Mouse (Mus musculus) neural tube, embryonic 14.5 days (tissue): ENCODE results near the gene Scgb1a1. TPM values are rescaled to one million over a fixed set of nuclear protein-coding genes. Genes with fewer than 3 reads are reported as not detected.
"Not testable (repeated sequence)": the region's sequence is repeated elsewhere in the genome, so short reads cannot be mapped to it uniquely, and the experiment has no call there.

Source experiments
- ATAC-seq: fragments of 200-750 bp; cut with Nextera tagmentation; 2 replicates; pipeline ENCODE4 v1.8.0; 2017; ENCODE audit warnings: low read depth, mild to moderate bottlenecking, moderate TSS enrichment, moderate library complexity
- H3K27ac ChIP-seq: fragments of 300-500 bp; sonication (generic); 2 replicates; pipeline ENCODE4 v1.5.1; 2014; ENCODE audit warnings: low read depth, mild to moderate bottlenecking, control low read depth, low read length, moderate library complexity, mixed read lengths
- H3K27me3 ChIP-seq: fragments of 300-500 bp; sonication (generic); 2 replicates; pipeline ENCODE4 v1.6.1; 2014; ENCODE audit warnings: low read length; ENCODE audit not compliant: control insufficient read depth, insufficient read depth
- H3K36me3 ChIP-seq: fragments of 300-500 bp; sonication (generic); 2 replicates; pipeline ENCODE4 v1.6.1; 2014; ENCODE audit warnings: low read length, mixed read lengths; ENCODE audit not compliant: control insufficient read depth, insufficient read depth
- H3K4me1 ChIP-seq: fragments of 300-500 bp; sonication (generic); 2 replicates; pipeline ENCODE4 v1.6.1; 2014; ENCODE audit warnings: low read length; ENCODE audit not compliant: control insufficient read depth, insufficient read depth
- H3K4me2 ChIP-seq: fragments of 300-500 bp; sonication (generic); 2 replicates; pipeline ENCODE4 v1.6.1; 2014; ENCODE audit warnings: mild to moderate bottlenecking, low read depth, low read length, control low read depth
- H3K4me3 ChIP-seq: fragments of 300-500 bp; sonication (generic); 2 replicates; pipeline ENCODE4 v1.5.1; 2014; ENCODE audit warnings: low read depth, low read length, control low read depth, mixed read lengths
- H3K9ac ChIP-seq: fragments of 300-500 bp; sonication (generic); replicated peaks from 2 replicates; pipeline ENCODE4 v1.6.1; 2014; ENCODE audit warnings: low read depth, mild to moderate bottlenecking, control low read depth, low read length, mixed read lengths
- H3K9me3 ChIP-seq: fragments of 300-500 bp; sonication (generic); 2 replicates; pipeline ENCODE4 v1.6.1; 2016; ENCODE audit warnings: low read length; ENCODE audit not compliant: control insufficient read depth
- WGBS: fragments of 180-500 bp; shearing (Covaris S2); extraction: QIAGEN DNeasy Blood & Tissue Kit; methylation state at CpG from one replicate; pipeline ENCODE4 v1.1.7; 2014; 5-methylcytosine and 5-hydroxymethylcytosine counted together
- polyA plus RNA-seq: library from polyadenylated mRNA; unstranded; fragments of >200 nt; fragmentation: Nextera tagmentation; extraction: Ambion mirVana; gene quantifications from 2 replicates; pipeline ENCODE4 v1.2.1, GENCODE M21; 2014

Scgb1a1 gene
- polyA plus RNA-seq, 1 experiment from 2014 or later = not detected

DNA sequence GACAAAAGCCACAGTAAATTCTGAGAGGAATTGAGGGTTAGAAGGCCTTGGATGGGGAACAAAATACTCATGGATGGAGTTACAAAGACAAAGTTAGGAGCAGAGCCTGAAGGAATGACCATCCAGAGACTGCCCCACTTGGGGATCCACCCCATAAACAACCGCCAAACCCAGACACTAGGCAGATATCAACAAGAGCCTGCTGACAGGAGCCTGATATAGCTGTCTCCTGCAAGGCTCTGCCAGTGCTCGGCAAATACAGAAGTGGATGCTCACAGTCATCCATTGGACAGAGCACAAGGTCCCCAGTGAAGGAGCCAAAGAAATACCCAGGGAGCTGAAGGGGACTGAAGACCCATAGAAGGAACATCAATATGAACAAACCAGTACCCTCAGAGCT lies 3.9 kb downstream of the Scgb1a1 start:
- 85% methylated on average over 2 of the region's 2 CpGs for WGBS
- not testable (repeated sequence) for H3K4me3 ChIP-seq, H3K36me3 ChIP-seq, H3K9me3 ChIP-seq, H3K4me2 ChIP-seq, H3K4me1 ChIP-seq, H3K9ac ChIP-seq, H3K27ac ChIP-seq, ATAC-seq, H3K27me3 ChIP-seq

DNA sequence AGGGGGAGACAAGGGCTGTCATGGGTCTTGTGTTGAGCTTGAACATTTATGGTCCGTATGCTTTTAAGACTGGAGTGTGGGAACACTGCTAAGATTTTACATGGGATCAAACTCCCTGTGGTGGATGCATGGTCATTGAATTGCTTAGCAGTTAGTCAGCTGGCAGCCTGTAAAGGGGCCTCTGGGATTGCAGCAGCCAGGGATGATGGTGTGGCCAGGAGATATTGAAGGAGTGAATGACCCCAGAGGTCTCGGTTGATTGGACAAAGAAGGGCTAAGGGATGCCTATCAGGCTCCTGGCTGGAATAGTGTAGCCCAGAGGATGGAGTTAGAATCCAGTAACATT lies 4.8 kb downstream of the Scgb1a1 start:
- Histone ChIP-seq H3K27me3 (no peaks in the 10 kb centered on the region), H3K27ac (no peak overlapping the region), H3K36me3 (no peaks in the 10 kb centered on the region), H3K9me3 (no peaks in the 10 kb centered on the region), H3K4me1 (no peaks in the 10 kb centered on the region), H3K9ac (no peak overlapping the region; the same call in 1 of the 2 replicates), H3K4me2 (no peak overlapping the region), H3K4me3 (no peak overlapping the region)
- WGBS = 63% methylated on average over 2 of the region's 2 CpGs
- peak; percentile 41; the same call in 1 of the 2 replicates for ATAC-seq

DNA sequence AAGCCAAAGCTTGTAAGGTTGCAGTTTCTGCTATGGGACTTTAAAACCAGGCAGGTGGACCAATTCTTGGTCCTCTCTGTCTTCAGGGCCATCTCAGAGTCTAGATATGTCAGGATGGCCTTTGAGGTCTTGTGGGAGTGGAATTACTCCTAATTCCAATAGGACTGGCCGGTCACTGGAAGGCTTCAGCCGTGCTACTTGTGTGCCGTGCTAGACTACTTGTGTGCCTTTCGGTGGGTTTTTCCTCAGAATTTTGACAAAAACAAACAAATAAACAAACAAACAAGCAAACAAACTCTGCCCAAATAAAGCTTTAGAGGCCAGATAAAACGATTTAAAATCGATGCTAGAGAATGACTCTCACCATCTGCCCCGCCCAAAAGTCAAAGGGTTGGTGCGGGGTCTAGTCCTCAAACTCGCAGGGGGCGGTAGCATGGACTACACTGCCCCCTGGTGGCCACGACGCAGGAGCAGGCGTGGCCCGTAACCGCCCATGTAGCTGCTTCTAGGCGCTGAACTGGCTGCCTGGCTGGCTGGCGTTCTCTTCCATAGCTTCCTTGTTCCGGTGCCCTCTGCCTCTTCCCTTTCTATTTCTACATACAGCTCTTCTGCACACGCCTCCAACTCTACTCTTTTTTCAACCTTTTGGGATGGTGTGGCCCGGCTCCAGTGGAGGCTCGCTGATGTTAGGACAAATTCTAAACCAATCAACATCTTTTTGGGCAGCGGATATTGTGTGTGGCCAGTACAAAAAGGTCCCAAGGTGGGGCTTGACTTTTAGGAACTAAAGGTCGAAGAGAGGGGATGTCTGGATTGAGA lies 5.4 kb downstream of the Scgb1a1 start:
- no peaks in the 10 kb centered on the region for H3K9me3 ChIP-seq
- H3K9ac ChIP-seq = no peak overlapping the region; the same call in 1 of the 2 replicates
- H3K27me3 ChIP-seq = no peaks in the 10 kb centered on the region
- H3K4me1 ChIP-seq = no peaks in the 10 kb centered on the region
- peak; percentile 95 for ATAC-seq
- WGBS = 11% methylated on average over 23 of the region's 23 CpGs
- H3K4me2 ChIP-seq = peak overlapping the region; percentile 30
- H3K4me3 ChIP-seq = no peak overlapping the region
- H3K36me3 ChIP-seq = no peaks in the 10 kb centered on the region
- H3K27ac ChIP-seq = no peak overlapping the region

DNA sequence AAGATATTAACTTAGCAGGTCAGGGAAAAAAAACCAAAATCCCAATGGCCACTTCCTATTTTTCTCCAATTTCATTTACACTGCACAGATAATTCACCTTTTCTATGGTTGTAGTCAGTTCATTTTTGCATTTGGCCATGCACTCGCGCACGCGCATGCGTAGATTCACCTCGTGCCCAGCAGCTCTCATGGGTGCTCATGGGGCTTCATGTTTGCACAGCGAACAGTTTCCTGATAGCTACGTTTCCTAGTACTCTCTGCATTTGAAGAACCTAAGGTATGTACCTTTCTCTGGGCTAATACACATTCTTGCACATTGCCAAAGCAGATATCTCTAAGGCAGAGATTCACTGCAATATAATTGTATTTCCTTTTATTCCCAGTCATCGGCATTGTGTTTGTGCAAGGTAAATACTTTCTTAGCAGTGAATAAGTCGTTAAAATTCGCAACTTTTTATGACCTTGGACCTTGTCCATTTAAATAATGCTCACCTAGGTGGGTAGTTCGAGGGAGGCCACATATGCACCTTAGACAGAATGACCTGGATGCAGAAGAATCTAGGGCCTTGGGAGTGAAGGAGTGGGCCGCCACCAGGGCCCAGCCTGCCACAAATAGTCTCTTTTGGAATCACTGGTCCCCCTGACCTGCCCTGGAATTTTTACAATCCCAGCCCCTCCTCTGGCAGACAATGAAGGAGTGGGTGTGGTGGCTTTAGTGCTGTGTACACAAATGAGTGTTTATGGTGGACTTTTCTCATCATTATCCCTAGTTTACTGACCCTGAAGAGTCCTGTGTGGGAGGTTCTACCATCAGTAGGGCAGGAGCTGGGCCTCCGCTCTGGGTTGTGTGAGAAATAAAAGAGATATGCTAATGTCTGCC lies 6.2 kb downstream of the Scgb1a1 start:
- Histone ChIP-seq H3K36me3 (no peaks in the 10 kb centered on the region), H3K9me3 (no peaks in the 10 kb centered on the region), H3K27ac (no peak overlapping the region), H3K4me2 (peak overlapping the region; percentile 30; the same call in 1 of the 2 replicates), H3K4me3 (no peak overlapping the region), H3K9ac (no peak overlapping the region), H3K27me3 (no peaks in the 10 kb centered on the region), H3K4me1 (no peaks in the 10 kb centered on the region)
- ATAC-seq = peak; percentile 38; the same call in 1 of the 2 replicates
- 72% methylated on average over 14 of the region's 14 CpGs for WGBS

DNA sequence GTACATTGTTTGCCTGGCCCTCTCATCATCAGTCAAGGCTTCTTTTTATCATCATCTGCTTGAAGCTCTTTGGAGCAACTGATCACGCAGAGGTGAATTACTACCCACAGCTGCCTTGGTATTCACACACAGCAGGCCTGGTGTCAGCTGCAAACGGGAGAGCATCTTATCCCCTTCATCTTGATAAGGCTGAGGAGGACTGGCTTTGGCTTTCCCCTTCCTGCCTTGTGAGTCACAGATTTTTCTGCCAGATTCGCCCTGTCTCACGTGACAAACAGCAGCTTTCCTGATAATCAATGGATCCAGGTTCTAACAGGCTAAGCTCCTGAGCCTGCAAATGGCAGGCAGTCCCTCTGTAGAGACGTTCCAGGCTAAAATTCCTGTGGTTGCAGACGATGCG lies 7.8 kb downstream of the Scgb1a1 start:
- no peaks in the 10 kb centered on the region for H3K4me1 ChIP-seq
- H3K4me3 ChIP-seq = no peak overlapping the region
- no peak overlapping the region for H3K4me2 ChIP-seq
- WGBS = 36% methylated on average over 7 of the region's 7 CpGs
- no peak overlapping the region for H3K27ac ChIP-seq
- H3K36me3 ChIP-seq = no peaks in the 10 kb centered on the region
- no peak for ATAC-seq
- no peaks in the 10 kb centered on the region for H3K27me3 ChIP-seq
- H3K9ac ChIP-seq = no peak overlapping the region
- H3K9me3 ChIP-seq = no peaks in the 10 kb centered on the region

DNA sequence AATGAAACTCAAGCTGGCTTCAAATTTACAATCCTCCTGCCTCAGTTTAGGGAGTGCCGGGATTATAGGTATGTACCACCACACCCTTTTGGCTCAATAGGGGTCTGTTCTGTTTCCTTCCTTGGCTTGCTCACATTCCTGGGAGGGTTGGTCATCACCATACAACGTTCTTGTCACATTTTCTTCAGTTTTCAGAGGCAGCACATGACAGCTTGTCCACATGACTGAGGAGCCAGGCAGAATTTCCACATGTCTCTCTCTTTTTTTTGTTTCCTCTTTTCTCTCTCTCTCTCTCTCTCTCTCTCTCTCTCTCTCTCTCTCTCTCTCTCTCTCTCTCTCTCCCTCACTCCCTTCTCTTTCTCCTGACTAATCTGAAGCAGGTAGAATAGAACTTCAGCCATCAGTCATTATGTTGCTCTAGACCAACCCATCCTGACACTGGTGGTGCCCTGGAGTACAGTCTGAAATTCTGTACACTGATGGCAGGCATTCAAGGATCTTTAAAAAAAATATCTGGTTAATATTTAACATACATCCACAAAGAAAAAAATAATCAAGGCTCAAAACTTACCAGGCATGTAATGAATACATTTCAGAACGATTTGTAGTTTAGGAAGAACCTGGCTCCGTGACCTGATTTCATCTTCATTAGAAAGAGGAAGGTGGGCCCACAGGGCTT lies 10.6 kb downstream of the Scgb1a1 start:
- H3K9ac ChIP-seq = no peak overlapping the region
- ATAC-seq = no peak
- WGBS = 83% methylated on average over 4 of the region's 4 CpGs

DNA sequence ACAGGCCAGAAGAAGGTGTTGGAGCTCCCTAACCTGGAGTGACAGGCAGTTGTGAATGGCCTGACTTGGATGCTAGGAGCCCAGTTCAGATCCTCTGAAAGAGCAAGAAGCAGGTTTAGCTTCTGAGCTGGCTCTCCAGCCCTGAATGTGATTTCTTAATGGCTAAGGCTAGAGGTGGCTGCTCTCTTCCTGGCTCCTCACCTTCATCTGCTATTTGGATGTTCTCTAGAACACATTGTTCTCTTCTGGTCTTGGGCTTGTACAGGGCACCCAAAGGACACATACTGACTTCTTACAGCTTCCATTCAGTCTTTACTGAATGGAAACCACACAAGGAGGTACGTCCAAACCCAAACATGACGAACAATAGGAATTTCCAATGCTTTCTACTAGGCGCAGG lies 11.7 kb downstream of the Scgb1a1 start:
- Histone ChIP-seq H3K4me3 (no peak overlapping the region), H3K4me2 (no peak overlapping the region), H3K4me1 (no peaks in the 10 kb centered on the region), H3K9me3 (no peaks in the 10 kb centered on the region), H3K36me3 (no peaks in the 10 kb centered on the region), H3K27me3 (no peaks in the 10 kb centered on the region), H3K9ac (no peak overlapping the region), H3K27ac (no peak overlapping the region)
- 88% methylated on average over 3 of the region's 3 CpGs for WGBS
- no peak for ATAC-seq

More for the DNA sequence above, 10.6 kb downstream of the Scgb1a1 start:
- Histone ChIP-seq H3K36me3 (no peaks in the 10 kb centered on the region), H3K4me3 (no peak overlapping the region), H3K4me1 (no peaks in the 10 kb centered on the region), H3K4me2 (no peak overlapping the region), H3K27ac (no peak overlapping the region), H3K27me3 (no peaks in the 10 kb centered on the region), H3K9me3 (no peaks in the 10 kb centered on the region)

DNA sequence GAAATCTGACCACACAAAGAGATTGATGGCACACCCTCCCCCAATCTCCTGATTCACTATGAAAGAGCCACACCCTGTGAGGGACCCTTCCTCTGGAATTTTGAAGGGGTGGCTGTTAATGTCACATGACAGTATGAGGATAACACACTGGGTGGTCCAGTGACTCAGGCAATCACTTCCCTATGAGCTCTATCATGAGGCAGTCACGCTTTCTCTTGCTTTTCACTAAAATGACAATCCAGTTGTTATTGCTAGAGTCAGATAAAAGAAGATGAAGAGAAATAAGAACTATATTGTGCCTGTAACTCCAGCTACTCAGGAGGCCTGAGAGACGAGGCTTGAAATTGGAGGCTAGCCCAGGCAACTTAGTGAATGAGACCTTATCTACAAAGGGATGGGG lies 12.2 kb downstream of the Scgb1a1 start:
- WGBS = 82% methylated on average over 2 of the region's 2 CpGs
- H3K9ac ChIP-seq = no peak overlapping the region
- no peak for ATAC-seq
- no peak overlapping the region for H3K4me3 ChIP-seq
- no peaks in the 10 kb centered on the region for H3K9me3 ChIP-seq
- no peaks in the 10 kb centered on the region for H3K27me3 ChIP-seq
- no peak overlapping the region for H3K4me2 ChIP-seq
- no peaks in the 10 kb centered on the region for H3K4me1 ChIP-seq
- no peak overlapping the region for H3K27ac ChIP-seq
- H3K36me3 ChIP-seq = no peaks in the 10 kb centered on the region
